Mouse (Mus musculus): ENCODE results near the gene Elobl.

Gene Elobl

DNA sequence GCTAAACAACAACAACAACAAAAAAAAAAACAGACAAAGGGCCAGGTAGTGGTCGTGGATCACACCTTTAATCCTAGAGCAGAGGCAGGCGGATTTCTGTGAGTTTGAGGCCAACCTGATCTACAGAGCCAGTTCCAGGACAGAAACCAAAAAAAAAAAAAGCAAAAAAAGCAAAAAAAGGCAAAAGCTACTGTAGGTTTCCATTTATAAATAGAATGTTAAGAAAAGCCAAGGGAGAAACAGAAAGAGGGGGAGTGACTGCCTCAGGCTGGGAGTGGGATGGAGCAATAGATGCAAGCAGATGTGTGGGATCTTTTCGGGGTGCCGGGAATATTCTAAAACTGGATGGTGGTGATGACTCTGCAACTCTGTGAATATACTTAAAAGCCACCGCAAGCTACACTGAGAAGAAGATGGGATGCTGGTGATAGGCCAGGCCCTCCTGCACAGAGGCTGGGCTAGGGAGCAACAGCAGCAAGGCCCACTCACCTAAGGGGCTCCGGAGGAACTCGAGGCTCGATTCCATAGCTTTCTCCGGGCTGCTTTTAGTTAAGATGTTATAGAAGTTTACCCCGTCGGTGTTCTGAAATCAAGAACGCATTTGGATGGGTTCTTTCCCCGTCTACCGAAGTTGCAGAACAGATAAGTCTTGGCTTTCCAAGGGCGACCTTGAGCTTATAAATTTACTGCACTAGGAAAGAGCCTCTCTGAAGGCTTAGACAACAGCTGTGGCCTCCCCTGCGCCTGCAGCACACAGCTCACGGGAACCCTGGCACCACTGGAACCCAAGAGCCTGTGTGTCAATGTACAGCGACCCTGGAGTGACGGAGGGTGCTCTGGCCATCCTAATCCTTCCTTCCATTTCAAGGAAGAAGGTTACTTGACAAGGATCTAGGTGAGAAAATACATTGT lies 32.4 kb downstream of the Elobl start:
- no peak for DNase-seq (ENCODE audit: low read depth)

DNA sequence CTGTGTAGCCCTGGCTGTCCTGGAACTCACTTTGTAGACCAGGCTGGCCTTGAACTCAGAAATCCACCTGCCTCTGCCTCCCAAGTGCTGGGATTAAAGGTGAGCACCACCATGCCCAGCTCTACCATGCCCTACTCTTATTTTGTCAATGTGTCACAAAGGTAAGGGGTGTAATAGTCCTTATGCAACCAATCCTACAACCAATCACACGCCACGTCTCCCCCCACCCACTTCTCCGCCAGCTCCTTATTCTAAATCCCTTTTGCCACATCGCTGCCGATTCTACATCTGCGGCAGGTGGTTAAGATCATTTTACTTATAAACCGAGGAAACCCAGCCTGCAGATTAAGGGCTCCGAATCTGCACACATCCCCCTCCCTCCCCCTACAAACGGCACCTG lies 33.7 kb downstream of the Elobl start:
- DNase-seq (ENCODE audit: low read depth) = no peak

DNA sequence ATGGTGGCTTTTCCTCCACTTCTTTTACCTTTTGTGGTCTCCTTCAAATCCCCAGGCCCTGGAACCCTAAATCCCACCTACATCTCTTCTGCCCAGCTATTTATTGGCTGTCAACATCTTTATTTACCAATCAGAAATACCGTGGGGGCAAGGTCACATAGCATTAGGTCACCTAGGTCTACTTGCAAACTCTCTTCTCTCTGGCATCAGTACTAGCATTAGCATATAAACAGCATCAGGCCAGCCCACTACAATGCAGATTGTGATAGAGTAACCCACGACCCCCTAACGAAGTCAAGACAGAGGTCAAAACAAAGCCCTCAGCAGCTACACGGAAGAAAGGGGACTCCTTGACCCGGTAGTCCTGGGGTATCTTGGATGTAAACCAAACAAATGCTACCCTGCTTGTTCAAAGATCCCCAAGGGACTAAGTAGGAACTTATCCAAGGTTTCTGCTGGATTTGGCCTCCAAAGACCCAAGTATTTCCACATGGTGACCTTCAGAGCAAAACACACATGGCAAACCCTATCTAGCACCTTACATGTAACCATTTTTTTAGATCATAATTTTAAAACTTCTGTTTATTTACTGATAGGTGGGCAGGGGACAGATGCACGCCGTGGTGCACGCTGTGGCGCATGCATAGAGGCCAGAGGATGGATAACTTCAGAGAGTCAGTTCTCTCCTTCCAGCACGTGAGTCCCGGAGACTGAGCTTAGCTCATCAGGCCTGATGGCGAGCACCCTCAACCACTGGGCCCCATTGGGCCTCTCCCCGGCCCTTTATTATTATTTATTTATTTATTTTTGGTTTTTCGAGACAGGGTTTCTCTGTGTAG lies 34.8 kb downstream of the Elobl start:
- DNase-seq (ENCODE audit: low read depth) = no peak

DNA sequence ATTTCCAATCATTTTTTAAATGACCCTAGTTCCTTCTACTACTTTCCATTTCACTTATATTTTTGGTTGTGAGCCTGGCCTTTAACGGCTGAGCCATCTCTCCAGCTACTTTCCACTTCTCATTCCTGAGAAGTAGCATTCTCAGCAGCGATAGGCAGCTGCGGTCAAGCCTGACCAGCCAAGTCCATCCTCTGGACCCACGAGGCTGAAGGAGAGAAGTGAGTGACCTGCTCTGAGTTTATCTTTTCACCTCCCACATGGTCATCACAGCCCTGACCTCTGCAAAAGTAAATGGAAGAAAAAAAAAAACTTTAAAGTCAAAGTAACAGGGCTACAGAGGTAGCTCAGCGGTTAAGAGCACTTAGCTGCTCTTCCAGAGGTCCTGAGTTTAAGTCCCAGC lies 40.2 kb downstream of the Elobl start:
- DNase-seq (ENCODE audit: low read depth) = no peak

Measured in c-Kit-positive CD71-negative TER-119-negative erythroid progenitor cells, embryonic 14.5 days (primary cell).